Mouse (Mus musculus): ENCODE data around the gene Tsr2. TPM values are rescaled to one million over a fixed set of nuclear protein-coding genes. Genes with fewer than 3 reads are reported as not detected.

Tsr2 gene
- 0.57 and 6.5 TPM in 2 replicates for polyA plus RNA-seq (2012; ENCODE audit: insufficient read depth, low replicate concordance)

- H3K9me3 ChIP-seq = no peaks in the 10 kb centered on the region
Measured at GRCm38 (mm10) chrX:151096171-151097058, at the start of gene Tsr2. Gene Tsr2, minus strand, starts transcription at chrX:151096543.

GRCm38 (mm10) chrX:151132785-151133184, 36.4 kb upstream of the Tsr2 start:
- Histone ChIP-seq H3K36me3 (replicated peaks; ENCODE audit: low read length) (no peaks in the 10 kb centered on the region), H3K4me1 (no peaks in the 10 kb centered on the region), H3K4me3 (replicated peaks) (no peak overlapping the region), H3K27me3 (replicated peaks) (peaks cover 9% of the 10 kb centered on the region), H3K9me3 (peaks cover 5% of the 10 kb centered on the region)
- TF ChIP-seq FLI1 (IDR thresholded peaks at IDR 0.05; ENCODE audit: low read length) = no peak
- no peak for TF ChIP-seq GATA1 (IDR thresholded peaks at IDR 0.05; ENCODE audit: borderline replicate concordance, low read length)

More at GRCm38 (mm10) chrX:151096171-151097058, at the start of gene Tsr2:
- peak within 1 kb of the TSS; percentile 96 for H3K4me3 ChIP-seq (replicated peaks)
- no peak for TF ChIP-seq FLI1 (IDR thresholded peaks at IDR 0.05; ENCODE audit: low read length)
- no peak for TF ChIP-seq GATA1 (IDR thresholded peaks at IDR 0.05; ENCODE audit: borderline replicate concordance, low read length)
- H3K36me3 ChIP-seq (replicated peaks; ENCODE audit: low read length) = peaks cover 8% of the 10 kb centered on the region
- H3K4me1 ChIP-seq = peaks cover 4% of the 10 kb centered on the region; the same call in 1 of the 2 replicates
- H3K27me3 ChIP-seq (replicated peaks) = peaks cover 12% of the 10 kb centered on the region

DNA sequence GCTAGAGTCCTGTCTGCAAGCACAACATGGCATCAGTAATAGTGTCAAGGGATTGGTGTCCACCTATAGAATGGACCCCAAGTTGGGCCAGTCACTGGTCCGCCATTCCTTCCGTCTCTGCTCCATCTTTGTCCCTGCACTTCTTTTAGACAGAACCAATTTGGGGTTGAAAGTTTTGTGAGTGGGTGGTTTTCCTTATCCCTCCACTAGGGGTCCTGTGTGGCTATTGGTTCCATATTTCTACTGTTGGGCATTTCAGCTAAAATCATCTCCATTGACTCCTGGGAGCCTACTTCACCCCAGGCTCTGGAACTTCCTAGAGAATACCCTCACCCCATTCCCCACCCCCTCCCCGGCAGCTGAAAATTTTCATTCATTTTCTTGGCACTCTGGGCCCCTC, 34.1 kb upstream of the Tsr2 start:
- Histone ChIP-seq H3K36me3 (replicated peaks; ENCODE audit: low read length) (no peaks in the 10 kb centered on the region), H3K4me1 (no peaks in the 10 kb centered on the region), H3K4me3 (replicated peaks) (no peak overlapping the region), H3K9me3 (no peaks in the 10 kb centered on the region), H3K27me3 (replicated peaks) (peaks cover 9% of the 10 kb centered on the region)
- TF ChIP-seq FLI1 (IDR thresholded peaks at IDR 0.05; ENCODE audit: low read length) (no peak), GATA1 (IDR thresholded peaks at IDR 0.05; ENCODE audit: borderline replicate concordance, low read length) (no peak)

DNA sequence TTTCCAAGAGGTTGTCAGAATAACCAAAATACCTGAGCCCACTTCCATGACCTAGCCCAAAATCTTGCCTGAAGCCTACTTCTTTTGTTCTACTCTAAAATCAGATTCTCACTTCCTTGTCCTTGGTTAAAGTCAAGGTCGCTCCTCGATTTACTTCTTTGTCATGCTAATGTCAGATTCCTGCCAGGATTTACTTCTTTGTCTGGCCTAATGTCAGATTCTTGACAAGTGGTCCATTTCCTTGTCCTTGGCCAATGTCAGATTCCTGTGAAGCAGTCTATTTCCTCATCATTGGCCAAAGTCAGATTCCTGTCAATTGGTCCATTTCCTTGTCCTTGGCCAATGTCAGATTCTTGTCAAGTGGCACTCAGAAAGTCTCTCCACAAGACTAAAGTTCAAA, 27.6 kb upstream of the Tsr2 start:
- H3K4me1 ChIP-seq = no peaks in the 10 kb centered on the region
- peaks cover 9% of the 10 kb centered on the region for H3K27me3 ChIP-seq (replicated peaks)
- peaks cover 10% of the 10 kb centered on the region for H3K9me3 ChIP-seq
- no peak overlapping the region for H3K4me3 ChIP-seq (replicated peaks)
- no peaks in the 10 kb centered on the region for H3K36me3 ChIP-seq (replicated peaks; ENCODE audit: low read length)
- TF ChIP-seq FLI1 (IDR thresholded peaks at IDR 0.05; ENCODE audit: low read length) (no peak), GATA1 (IDR thresholded peaks at IDR 0.05; ENCODE audit: borderline replicate concordance, low read length) (no peak)

GRCm38 (mm10) chrX:151117432-151117831, 21.1 kb upstream of the Tsr2 start:
- H3K4me3 ChIP-seq (replicated peaks) = no peak overlapping the region
- H3K9me3 ChIP-seq = no peaks in the 10 kb centered on the region
- H3K36me3 ChIP-seq (replicated peaks; ENCODE audit: low read length) = no peaks in the 10 kb centered on the region
- peaks cover 7% of the 10 kb centered on the region for H3K4me1 ChIP-seq
- peaks cover 8% of the 10 kb centered on the region for H3K27me3 ChIP-seq (replicated peaks)
- TF ChIP-seq GATA1 (IDR thresholded peaks at IDR 0.05; ENCODE audit: borderline replicate concordance, low read length) (no peak), FLI1 (IDR thresholded peaks at IDR 0.05; ENCODE audit: low read length) (no peak)

DNA sequence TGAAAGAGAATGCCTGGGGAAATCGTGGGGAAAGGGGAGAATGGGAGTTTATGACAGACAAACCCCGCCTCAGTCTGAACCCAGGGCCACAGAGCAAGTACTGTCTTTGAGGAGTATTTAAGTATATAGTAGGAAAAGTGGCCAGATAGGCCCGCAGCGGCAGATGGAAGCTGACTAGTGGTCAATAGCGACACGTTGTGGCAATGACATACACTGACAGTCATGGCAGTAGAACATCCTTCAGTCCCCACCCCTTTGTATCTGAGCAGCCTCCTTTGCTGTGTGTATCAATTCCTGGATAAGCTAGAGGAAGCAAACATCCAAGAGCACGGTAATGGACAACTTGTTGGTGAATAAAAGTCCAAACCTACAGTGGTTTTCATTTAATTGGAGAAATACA, 20.5 kb upstream of the Tsr2 start:
- H3K27me3 ChIP-seq (replicated peaks) = peaks cover 8% of the 10 kb centered on the region
- no peak overlapping the region for H3K4me3 ChIP-seq (replicated peaks)
- peaks cover 7% of the 10 kb centered on the region for H3K4me1 ChIP-seq
- H3K36me3 ChIP-seq (replicated peaks; ENCODE audit: low read length) = no peaks in the 10 kb centered on the region
- H3K9me3 ChIP-seq = no peaks in the 10 kb centered on the region
- TF ChIP-seq FLI1 (IDR thresholded peaks at IDR 0.05; ENCODE audit: low read length) (no peak), GATA1 (IDR thresholded peaks at IDR 0.05; ENCODE audit: borderline replicate concordance, low read length) (no peak)

GRCm38 (mm10) chrX:151107301-151108067, 11.1 kb upstream of the Tsr2 start:
- Histone ChIP-seq H3K9me3 (no peaks in the 10 kb centered on the region), H3K4me1 (no peaks in the 10 kb centered on the region), H3K4me3 (replicated peaks) (no peak overlapping the region), H3K27me3 (replicated peaks) (peaks cover 15% of the 10 kb centered on the region), H3K36me3 (replicated peaks; ENCODE audit: low read length) (no peaks in the 10 kb centered on the region)
- TF ChIP-seq GATA1 (IDR thresholded peaks at IDR 0.05; ENCODE audit: borderline replicate concordance, low read length) = no peak
- no peak for TF ChIP-seq FLI1 (IDR thresholded peaks at IDR 0.05; ENCODE audit: low read length)

GRCm38 (mm10) chrX:151087418-151087817, 8.9 kb downstream of the Tsr2 start:
- Histone ChIP-seq H3K4me3 (replicated peaks) (no peak overlapping the region), H3K36me3 (replicated peaks; ENCODE audit: low read length) (peaks cover 68% of the 10 kb centered on the region), H3K4me1 (no peaks in the 10 kb centered on the region), H3K27me3 (replicated peaks) (peaks cover 23% of the 10 kb centered on the region), H3K9me3 (no peaks in the 10 kb centered on the region)
- TF ChIP-seq FLI1 (IDR thresholded peaks at IDR 0.05; ENCODE audit: low read length) = no peak
- no peak for TF ChIP-seq GATA1 (IDR thresholded peaks at IDR 0.05; ENCODE audit: borderline replicate concordance, low read length)

- Histone ChIP-seq H3K36me3 (replicated peaks; ENCODE audit: low read length) (peaks cover 53% of the 10 kb centered on the region), H3K4me3 (replicated peaks) (no peak overlapping the region), H3K4me1 (no peaks in the 10 kb centered on the region), H3K27me3 (replicated peaks) (peaks cover 23% of the 10 kb centered on the region), H3K9me3 (no peaks in the 10 kb centered on the region)
- TF ChIP-seq FLI1 (IDR thresholded peaks at IDR 0.05; ENCODE audit: low read length) = no peak
- TF ChIP-seq GATA1 (IDR thresholded peaks at IDR 0.05; ENCODE audit: borderline replicate concordance, low read length) = no peak
Measured at GRCm38 (mm10) chrX:151085599-151085998, 10.7 kb downstream of the Tsr2 start.
